Mouse (Mus musculus) olfactory bulb, adult 2 months (tissue): ENCODE results near the gene Tmem174.

ENCODE experiments used
- CTCF ChIP-seq: fragments of 200-500 bp; IDR thresholded peaks from 2 replicates; pipeline ENCODE4 v1.5.1; 2012; ENCODE audit warnings: low read depth, mild to moderate bottlenecking, low read length, moderate library complexity; ENCODE audit not compliant: insufficient read depth
- POLR2A ChIP-seq: fragments of 200-500 bp; IDR thresholded peaks from 2 replicates; pipeline ENCODE4 v1.6.1; 2012; ENCODE audit warnings: mild to moderate bottlenecking, low read depth, low read length, moderate library complexity; ENCODE audit not compliant: insufficient read depth

GRCm38 (mm10) chr13:98591406-98591805 lies 45.8 kb downstream of the Tmem174 start:
- TF ChIP-seq CTCF (no peak), POLR2A (no peak)
